Mouse (Mus musculus): Measurements from ENCODE around the gene Rubcnl.

The Rubcnl gene

DNA sequence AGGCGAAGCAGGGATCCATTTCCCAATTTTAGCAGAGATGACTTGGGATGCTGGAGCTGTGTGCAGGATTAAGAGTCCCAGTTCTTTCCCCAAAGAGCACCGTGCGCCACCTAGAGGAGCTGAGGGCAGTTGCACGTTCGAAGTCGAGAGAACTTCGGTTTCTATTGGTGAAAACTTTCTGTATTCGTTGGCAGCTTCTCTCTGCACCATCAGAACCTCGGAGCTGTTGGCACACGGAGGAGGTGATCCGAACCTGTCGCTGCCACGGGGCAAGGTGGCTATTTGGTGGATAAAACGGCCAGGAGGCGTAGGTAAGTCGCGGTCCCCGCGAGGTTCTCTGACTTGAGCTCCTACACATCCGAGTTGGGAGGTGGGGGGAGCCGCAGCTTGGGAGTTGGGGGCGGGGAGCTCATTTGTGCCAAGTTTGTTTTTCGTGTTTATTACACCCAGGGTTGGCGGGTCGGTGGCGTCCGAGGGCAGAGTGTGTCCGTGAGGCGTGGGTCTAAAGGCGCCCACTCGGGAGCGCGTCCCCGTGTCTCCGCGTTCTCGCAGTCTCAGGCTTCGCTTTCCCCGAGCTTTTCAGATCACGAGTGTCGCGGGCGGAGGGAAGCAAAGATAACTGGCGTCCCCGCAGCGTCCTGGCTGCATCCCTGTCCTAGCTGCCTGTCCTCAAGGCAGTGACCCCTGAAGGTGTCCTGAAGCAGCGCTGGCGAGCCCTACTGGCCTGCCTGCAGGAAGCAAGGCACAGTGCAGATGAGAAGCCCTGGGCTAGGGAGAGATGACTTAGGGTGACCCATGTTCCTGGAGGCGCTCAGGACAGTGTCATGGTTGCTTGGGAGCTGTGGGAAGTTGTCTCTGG is at the start of gene Rubcnl:
Gene Rubcnl (plus strand): TSS at position 172 of the 859 bp plus-strand sequence.
- peak; percentile 91 for DNase-seq (ENCODE audit: low read depth, low spot score)

GRCm38 (mm10) chr14:74972216-74972615 is 43.6 kb upstream of the Rubcnl start:
- DNase-seq (ENCODE audit: low read depth, low spot score): no peak

DNA sequence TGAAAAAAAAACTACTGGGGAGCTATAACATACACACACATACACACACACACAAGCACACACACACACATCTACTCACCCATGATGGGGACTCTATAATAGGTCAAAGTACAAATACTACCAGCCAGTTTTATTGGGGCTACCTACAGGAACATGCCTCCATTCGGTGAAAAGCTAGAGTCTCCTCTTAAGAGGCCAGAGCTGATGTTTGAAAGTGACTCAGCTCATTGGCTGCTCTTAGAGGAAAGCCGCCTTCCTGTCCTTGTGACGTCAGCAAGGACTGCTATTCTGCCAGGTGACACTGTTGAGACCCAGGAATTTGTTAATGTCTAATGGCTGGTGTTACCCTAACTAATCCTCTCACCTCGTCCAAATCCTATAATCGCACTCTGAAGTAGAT is 43.1 kb upstream of the Rubcnl start:
- DNase-seq (ENCODE audit: low read depth, low spot score): no peak

- no peak for DNase-seq (ENCODE audit: low read depth, low spot score)
Measured at GRCm38 (mm10) chr14:74974136-74974651, 41.6 kb upstream of the Rubcnl start.

DNA sequence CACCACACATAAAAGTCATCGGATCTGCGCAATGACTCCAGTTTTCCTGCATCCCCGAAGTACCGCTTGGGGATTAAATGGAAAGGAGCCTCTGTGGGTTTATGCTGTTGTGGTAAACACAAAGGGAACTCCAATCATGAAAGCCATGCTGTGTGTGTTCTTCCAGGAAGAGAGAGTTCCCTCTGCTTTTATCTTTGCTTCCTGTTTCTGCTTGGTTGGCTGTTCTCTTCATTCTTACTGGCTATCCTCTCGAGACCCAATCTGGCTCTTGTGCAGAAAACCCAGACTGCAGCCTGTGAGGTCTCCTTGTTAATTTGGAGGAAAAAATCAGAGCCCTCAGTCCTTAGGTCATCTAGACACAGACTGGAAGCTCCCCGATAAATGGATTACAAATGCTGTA is 38.9 kb upstream of the Rubcnl start:
- no peak for DNase-seq (ENCODE audit: low read depth, low spot score)

DNA sequence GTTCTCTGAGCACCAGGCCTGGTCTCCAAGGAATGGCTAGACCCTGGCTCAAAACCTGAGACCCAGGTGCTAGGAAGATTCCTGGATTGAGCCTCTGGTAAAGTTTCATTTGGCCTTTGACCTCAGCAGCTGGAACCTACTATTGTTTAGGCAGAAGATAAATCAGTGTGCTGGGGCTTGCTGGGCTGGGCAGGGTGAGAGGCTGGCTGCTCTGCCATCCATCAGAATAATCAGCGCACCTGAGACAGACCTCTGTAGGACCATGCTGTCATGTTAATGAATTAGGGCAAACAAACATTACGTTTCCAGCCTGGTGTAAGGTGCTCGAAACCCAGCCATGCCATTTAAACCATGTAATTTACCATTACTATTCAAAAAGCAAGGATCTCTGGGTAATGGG is 34.8 kb upstream of the Rubcnl start:
- DNase-seq (ENCODE audit: low read depth, low spot score): no peak

GRCm38 (mm10) chr14:74983079-74983478 is 32.7 kb upstream of the Rubcnl start:
- no peak for DNase-seq (ENCODE audit: low read depth, low spot score)

DNA sequence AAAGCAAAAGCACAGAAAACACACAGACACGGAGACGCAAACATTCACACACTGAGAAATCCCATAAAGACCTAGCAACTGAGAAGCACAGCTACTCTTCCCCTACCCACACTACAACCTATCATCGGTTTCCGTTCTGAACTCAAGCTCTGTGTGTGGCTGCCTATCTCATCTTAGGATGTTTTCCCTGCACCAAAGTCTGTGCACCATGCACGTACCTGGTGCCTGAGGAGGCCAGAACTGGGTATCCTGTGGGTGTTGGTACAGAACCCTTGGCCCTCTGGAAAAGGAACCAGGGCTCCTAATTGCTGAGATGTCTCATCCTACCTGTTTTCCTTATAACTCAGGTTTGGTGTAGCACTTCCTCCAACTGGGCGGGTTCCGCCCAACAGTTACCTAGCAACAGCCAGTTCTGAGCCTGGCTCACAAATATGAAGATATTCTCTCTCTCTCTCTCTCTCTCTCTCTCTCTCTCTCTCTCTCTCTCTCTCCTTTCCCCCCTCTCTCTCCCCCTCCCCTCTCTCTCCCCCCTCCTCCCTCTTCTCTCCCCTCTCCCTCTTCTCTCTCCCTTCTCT is 30.9 kb upstream of the Rubcnl start:
- no peak for DNase-seq (ENCODE audit: low read depth, low spot score)

DNA sequence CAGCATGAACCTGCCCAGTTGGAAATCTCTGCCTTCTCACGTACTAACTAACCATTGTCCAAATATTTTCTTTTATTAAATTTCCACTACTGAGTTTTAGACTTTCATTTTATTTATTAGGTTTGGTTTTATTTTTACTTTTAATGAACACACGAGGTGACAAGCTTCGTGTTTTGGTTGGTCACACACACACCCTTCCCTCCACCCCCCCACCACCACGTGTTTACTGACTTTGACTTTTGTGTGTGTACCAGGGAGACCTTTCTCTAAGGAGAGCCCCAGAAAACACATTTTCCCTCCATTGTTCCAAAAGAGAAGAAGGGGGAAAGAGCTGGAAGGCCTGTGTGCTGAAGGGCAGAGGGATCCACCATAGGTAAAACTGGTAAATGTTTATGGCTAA is 30.2 kb upstream of the Rubcnl start:
- DNase-seq (ENCODE audit: low read depth, low spot score): no peak

DNA sequence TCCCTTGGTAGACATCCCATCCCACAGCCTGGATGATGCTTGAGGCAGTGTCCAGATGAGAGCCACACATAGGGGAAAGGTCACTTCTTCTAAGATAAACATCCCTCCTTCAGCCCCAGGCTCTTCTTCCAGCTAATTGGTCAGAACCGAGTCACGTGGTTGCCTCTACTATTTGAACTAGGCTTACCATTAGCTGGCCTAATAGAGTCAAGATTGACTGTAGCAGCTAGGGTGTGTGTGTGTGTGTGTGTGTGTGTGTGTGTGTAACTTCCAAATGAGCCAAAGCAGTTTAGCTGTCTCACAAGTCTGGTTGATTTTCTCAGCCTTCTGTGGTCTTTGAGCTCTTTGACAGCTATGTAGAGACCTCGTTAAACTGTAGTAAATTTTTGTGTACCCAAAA is 29.3 kb upstream of the Rubcnl start:
- DNase-seq (ENCODE audit: low read depth, low spot score): no peak

DNA sequence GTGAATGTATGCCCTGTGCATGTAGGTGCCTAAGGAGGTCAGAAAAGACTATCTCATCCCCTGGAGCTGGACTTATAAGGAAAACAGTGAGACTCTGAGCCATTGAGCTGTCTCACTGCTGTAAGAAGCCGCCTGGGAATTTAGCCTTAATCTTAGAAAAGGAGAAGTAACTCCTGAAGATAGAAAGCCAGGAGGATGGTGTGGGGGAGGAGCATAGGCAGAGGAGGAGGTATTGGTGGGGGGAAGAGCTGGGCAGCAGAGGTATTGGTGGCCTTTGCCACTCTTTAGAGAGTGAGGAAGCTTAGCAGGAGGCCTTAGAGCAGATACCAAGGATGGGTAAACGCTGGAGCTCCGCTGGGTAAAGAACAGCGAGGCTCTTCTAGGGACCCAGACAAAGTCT is 26.5 kb upstream of the Rubcnl start:
- no peak for DNase-seq (ENCODE audit: low read depth, low spot score)

DNA sequence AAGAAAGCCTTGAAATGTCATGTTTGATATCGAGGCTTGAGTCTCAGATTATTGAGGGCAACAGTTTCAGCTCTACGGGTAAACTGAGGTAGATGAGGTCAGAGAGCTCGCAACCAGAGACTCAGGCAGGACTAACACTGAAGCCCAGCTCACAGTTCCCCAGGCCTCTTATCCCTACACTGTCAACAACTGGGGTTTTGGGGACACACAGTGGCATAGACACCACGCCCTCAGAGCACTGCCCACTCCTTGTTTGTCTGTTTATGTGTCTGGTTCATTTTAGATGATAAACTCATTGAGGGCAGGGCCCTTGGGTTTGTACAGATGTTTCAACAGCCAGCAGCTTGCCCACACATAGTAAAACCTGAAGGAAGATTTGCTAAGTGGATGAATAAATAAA is 25.9 kb upstream of the Rubcnl start:
- no peak for DNase-seq (ENCODE audit: low read depth, low spot score)

DNA sequence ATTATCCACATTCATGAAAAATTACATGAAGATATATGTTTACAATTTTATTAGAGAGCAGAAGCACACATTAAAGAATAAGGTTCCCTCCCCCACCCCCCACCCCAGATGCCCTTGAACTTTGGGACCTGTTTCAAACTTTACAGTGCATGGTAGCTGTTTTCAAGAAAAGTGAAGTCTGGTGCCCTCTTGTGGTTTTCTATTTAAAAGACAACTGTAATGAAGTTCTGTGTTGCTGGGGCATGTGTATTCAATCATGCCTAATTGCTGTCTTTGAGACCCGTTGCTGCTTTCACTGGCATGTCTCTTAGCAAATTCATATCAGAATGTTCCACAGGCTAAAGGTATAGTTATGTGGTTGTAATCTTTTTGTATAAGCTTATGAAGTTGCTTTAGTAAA is 25.3 kb upstream of the Rubcnl start:
- DNase-seq (ENCODE audit: low read depth, low spot score): peak; percentile 84

GRCm38 (mm10) chr14:74996556-74996955 is 19.3 kb upstream of the Rubcnl start:
- DNase-seq (ENCODE audit: low read depth, low spot score): peak; percentile 83

DNA sequence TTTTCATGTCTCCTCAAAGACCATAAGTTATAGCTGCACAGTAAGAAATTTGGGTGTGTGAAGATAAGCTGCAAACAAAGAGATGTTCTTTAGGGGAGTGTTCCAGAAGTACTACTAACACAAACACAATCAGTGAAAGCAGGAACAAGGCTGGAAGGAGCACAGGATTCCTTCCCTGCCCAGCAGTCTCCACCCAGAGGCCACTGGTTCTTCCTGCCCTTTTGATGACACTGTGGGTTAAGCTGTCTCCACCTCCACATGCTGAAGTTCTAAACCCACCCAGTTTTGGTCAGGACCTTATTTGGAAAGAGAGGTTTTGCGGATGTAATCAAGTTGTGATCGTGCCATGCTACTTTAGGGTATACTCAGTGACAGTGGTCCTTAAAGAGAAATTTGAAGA is 18.8 kb upstream of the Rubcnl start:
- peak; percentile 44 for DNase-seq (ENCODE audit: low read depth, low spot score)

GRCm38 (mm10) chr14:75001364-75001763 is 14.5 kb upstream of the Rubcnl start:
- DNase-seq (ENCODE audit: low read depth, low spot score): peak; percentile 66

- DNase-seq (ENCODE audit: low read depth, low spot score): no peak
Measured at GRCm38 (mm10) chr14:75003356-75003755, 12.5 kb upstream of the Rubcnl start.

- peak; percentile 8 for DNase-seq (ENCODE audit: low read depth, low spot score)
Measured at GRCm38 (mm10) chr14:75005478-75006199, 10.2 kb upstream of the Rubcnl start.

DNA sequence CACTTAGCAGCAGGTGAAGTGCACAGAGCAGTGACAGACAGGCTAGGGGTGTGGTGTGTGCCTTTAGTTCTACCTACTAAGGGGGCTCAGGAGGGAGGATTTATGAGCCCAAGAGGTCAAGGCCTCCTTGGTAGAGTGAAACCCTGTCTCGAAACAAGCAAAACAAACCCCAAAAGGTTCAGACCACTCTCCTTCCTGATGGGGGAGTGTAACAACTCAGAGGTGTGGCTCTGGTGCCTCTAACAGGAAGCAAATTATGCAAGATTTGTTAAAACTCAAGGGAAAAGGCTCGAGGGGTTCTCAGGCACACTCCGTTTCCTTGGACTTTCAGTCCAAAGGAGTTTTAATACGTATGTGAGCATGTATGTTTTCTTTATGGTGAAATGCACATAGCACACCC is 5.5 kb upstream of the Rubcnl start:
- no peak for DNase-seq (ENCODE audit: low read depth, low spot score)

GRCm38 (mm10) chr14:75010986-75011655 is 4.7 kb upstream of the Rubcnl start:
- no peak for DNase-seq (ENCODE audit: low read depth, low spot score)

GRCm38 (mm10) chr14:75016715-75017020 is 841 bp downstream of the Rubcnl start:
- DNase-seq (ENCODE audit: low read depth, low spot score): no peak

GRCm38 (mm10) chr14:75017277-75017676 is 1.4 kb downstream of the Rubcnl start:
- DNase-seq (ENCODE audit: low read depth, low spot score): no peak

All from 3T3-L1 (cell line).